Mouse (Mus musculus) bone marrow macrophage, adult 2 months (primary cell): ENCODE measurements around the gene Snta1.

Experiments used
- CTCF ChIP-seq: IDR thresholded peaks from 2 replicates; pipeline ENCODE4 v1.5.1; 2012; ENCODE audit warnings: low read depth, mild to moderate bottlenecking, low read length, moderate library complexity
- POLR2A ChIP-seq: IDR thresholded peaks from 2 replicates; pipeline ENCODE4 v1.6.1; 2012; ENCODE audit warnings: mild to moderate bottlenecking, low read depth, low read length, borderline replicate concordance

GRCm38 (mm10) chr2:154417107-154417506 lies 9.2 kb upstream of the Snta1 start:
- peak; percentile 85 for TF ChIP-seq CTCF
- TF ChIP-seq POLR2A = no peak
